Mouse (Mus musculus): ENCODE data around the gene Arl4d. TPM values are rescaled to one million over a fixed set of nuclear protein-coding genes. Genes with fewer than 3 reads are reported as not detected.

Arl4d gene
- polyA plus RNA-seq, 1 experiment from 2014 or later, result 10.0 TPM

GRCm38 (mm10) chr11:101673010-101673642 is 7.8 kb downstream of the Arl4d start:
- Histone ChIP-seq H3K4me3 (ENCODE audit: low read depth, low read length) (no peak overlapping the region), H3K27me3 (ENCODE audit: control insufficient read depth, insufficient read depth, low read length) (no peaks in the 10 kb centered on the region), H3K27ac (replicated peaks) (peak overlapping the region; percentile 61), H3K36me3 (ENCODE audit: control insufficient read depth, insufficient read depth, low read length) (no peaks in the 10 kb centered on the region), H3K9me3 (ENCODE audit: control insufficient read depth, low read length) (no peaks in the 10 kb centered on the region), H3K4me2 (replicated peaks; ENCODE audit: low read depth) (no peak overlapping the region), H3K4me1 (replicated peaks; ENCODE audit: control insufficient read depth, insufficient read depth) (peaks cover 3% of the 10 kb centered on the region; the same call in 1 of the 2 replicates), H3K9ac (ENCODE audit: low read length) (no peak overlapping the region)
- TF ChIP-seq EP300 (optimal IDR thresholded peaks at IDR 0.05) (no peak), CTCF (IDR thresholded peaks at IDR 0.05; ENCODE audit: low read depth) (no peak)
- 15% methylated on average over 16 of the region's 16 CpGs for WGBS
- ATAC-seq (ENCODE audit: low FRiP score, low TSS enrichment), result peak; percentile 63
- peak; percentile 47 for DNase-seq (ENCODE audit: low spot score)

DNA sequence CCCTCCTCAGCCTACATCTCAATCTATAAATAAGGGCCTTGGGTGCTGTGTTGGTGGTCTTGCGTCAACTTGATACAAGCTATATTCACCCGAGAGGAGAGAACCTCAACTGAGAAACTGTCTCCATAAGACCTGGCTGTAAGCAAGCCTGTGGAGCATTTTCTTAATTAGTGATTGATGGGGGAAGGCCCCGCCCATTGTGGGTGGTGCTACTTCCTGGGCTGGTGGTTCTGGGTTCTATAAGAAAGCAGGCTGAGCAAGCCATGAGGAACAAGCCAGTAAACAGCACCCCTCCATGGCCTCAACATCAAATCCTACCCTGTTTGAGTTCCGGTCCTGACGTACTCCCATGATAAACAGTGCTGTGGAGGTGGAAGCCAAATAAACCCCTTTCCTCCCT is 8.8 kb downstream of the Arl4d start:
- H3K27ac ChIP-seq (replicated peaks), result no peak overlapping the region
- H3K9me3 ChIP-seq (ENCODE audit: control insufficient read depth, low read length), result no peaks in the 10 kb centered on the region
- H3K4me2 ChIP-seq (replicated peaks; ENCODE audit: low read depth), result no peak overlapping the region
- no peaks in the 10 kb centered on the region for H3K27me3 ChIP-seq (ENCODE audit: control insufficient read depth, insufficient read depth, low read length)
- H3K4me1 ChIP-seq (replicated peaks; ENCODE audit: control insufficient read depth, insufficient read depth), result peaks cover 2% of the 10 kb centered on the region; the same call in 1 of the 2 replicates
- no peaks in the 10 kb centered on the region for H3K36me3 ChIP-seq (ENCODE audit: control insufficient read depth, insufficient read depth, low read length)
- TF ChIP-seq EP300 (optimal IDR thresholded peaks at IDR 0.05) (no peak), CTCF (IDR thresholded peaks at IDR 0.05; ENCODE audit: low read depth) (no peak)
- no peak for DNase-seq (ENCODE audit: low spot score)
- 84% methylated on average over 5 of the region's 5 CpGs for WGBS
- no peak overlapping the region for H3K9ac ChIP-seq (ENCODE audit: low read length)
- H3K4me3 ChIP-seq (ENCODE audit: low read depth, low read length), result no peak overlapping the region
- no peak for ATAC-seq (ENCODE audit: low FRiP score, low TSS enrichment)

GRCm38 (mm10) chr11:101675349-101675748 is 10.0 kb downstream of the Arl4d start:
- DNase-seq (ENCODE audit: low spot score) (no peak), ATAC-seq (ENCODE audit: low FRiP score, low TSS enrichment) (no peak)
- Histone ChIP-seq H3K4me1 (replicated peaks; ENCODE audit: control insufficient read depth, insufficient read depth) (no peaks in the 10 kb centered on the region), H3K4me3 (ENCODE audit: low read depth, low read length) (no peak overlapping the region), H3K9me3 (ENCODE audit: control insufficient read depth, low read length) (no peaks in the 10 kb centered on the region), H3K27me3 (ENCODE audit: control insufficient read depth, insufficient read depth, low read length) (no peaks in the 10 kb centered on the region), H3K36me3 (ENCODE audit: control insufficient read depth, insufficient read depth, low read length) (no peaks in the 10 kb centered on the region), H3K4me2 (replicated peaks; ENCODE audit: low read depth) (no peak overlapping the region), H3K9ac (ENCODE audit: low read length) (no peak overlapping the region), H3K27ac (replicated peaks) (no peak overlapping the region)
- 78% methylated on average over 4 of the region's 4 CpGs for WGBS
- no peak for TF ChIP-seq EP300 (optimal IDR thresholded peaks at IDR 0.05)
- no peak for TF ChIP-seq CTCF (IDR thresholded peaks at IDR 0.05; ENCODE audit: low read depth)

DNA sequence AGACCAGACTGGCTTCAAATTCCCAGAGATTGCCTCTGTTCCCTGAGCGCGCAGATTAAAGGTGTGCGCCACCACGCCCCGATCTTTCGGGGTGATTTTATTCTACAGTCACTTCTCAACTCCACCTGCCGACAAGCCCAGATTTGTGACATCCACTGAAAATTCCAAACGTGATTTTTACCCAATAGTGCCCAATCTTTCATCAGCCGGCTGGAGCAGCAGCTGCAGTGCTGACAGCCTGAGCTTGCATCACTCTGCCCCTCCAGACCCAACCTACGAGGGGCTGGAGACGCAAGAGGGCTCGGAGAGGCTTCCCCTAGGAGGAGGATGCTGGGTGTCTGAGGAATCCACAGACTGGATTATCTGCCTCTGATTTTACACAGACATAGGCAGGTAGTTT is 12.3 kb downstream of the Arl4d start:
- no peak overlapping the region for H3K27ac ChIP-seq (replicated peaks)
- no peak overlapping the region for H3K9ac ChIP-seq (ENCODE audit: low read length)
- H3K27me3 ChIP-seq (ENCODE audit: control insufficient read depth, insufficient read depth, low read length), result no peaks in the 10 kb centered on the region
- H3K4me2 ChIP-seq (replicated peaks; ENCODE audit: low read depth), result no peak overlapping the region
- 61% methylated on average over 12 of the region's 12 CpGs for WGBS
- no peaks in the 10 kb centered on the region for H3K36me3 ChIP-seq (ENCODE audit: control insufficient read depth, insufficient read depth, low read length)
- TF ChIP-seq CTCF (IDR thresholded peaks at IDR 0.05; ENCODE audit: low read depth) (no peak), EP300 (optimal IDR thresholded peaks at IDR 0.05) (no peak)
- H3K4me3 ChIP-seq (ENCODE audit: low read depth, low read length), result no peak overlapping the region
- no peak for ATAC-seq (ENCODE audit: low FRiP score, low TSS enrichment)
- H3K9me3 ChIP-seq (ENCODE audit: control insufficient read depth, low read length), result no peaks in the 10 kb centered on the region
- no peaks in the 10 kb centered on the region for H3K4me1 ChIP-seq (replicated peaks; ENCODE audit: control insufficient read depth, insufficient read depth)
- no peak for DNase-seq (ENCODE audit: low spot score)

DNA sequence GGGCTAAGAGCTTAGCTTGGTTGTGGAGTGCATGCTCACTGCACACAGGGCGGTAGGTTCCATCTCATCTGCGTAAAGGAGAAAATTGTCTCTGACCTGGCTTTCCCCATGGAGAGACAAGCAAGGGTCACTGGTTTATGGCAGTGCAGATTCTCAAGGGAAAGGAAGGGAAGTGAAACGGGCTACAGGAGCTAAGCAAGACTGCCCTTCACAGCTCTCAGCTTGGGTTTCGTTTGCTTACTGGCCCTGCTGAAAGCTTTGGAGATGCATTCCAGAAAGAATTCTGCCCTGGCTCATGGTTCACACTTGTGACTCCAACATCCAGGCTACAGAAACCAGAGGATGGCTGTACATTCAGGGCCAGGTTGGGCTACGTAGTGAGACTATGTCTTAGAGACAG is 13.4 kb downstream of the Arl4d start:
- Histone ChIP-seq H3K4me3 (ENCODE audit: low read depth, low read length) (no peak overlapping the region), H3K36me3 (ENCODE audit: control insufficient read depth, insufficient read depth, low read length) (no peaks in the 10 kb centered on the region), H3K4me1 (replicated peaks; ENCODE audit: control insufficient read depth, insufficient read depth) (no peaks in the 10 kb centered on the region), H3K4me2 (replicated peaks; ENCODE audit: low read depth) (no peak overlapping the region), H3K9ac (ENCODE audit: low read length) (no peak overlapping the region), H3K27me3 (ENCODE audit: control insufficient read depth, insufficient read depth, low read length) (no peaks in the 10 kb centered on the region), H3K9me3 (ENCODE audit: control insufficient read depth, low read length) (no peaks in the 10 kb centered on the region), H3K27ac (replicated peaks) (no peak overlapping the region)
- ATAC-seq (ENCODE audit: low FRiP score, low TSS enrichment) (no peak), DNase-seq (ENCODE audit: low spot score) (no peak)
- TF ChIP-seq CTCF (IDR thresholded peaks at IDR 0.05; ENCODE audit: low read depth), result no peak
- no peak for TF ChIP-seq EP300 (optimal IDR thresholded peaks at IDR 0.05)
- WGBS, result 71% methylated on average over 5 of the region's 5 CpGs

GRCm38 (mm10) chr11:101679907-101680306 is 14.6 kb downstream of the Arl4d start:
- no peak overlapping the region for H3K4me2 ChIP-seq (replicated peaks; ENCODE audit: low read depth)
- ATAC-seq (ENCODE audit: low FRiP score, low TSS enrichment) (no peak), DNase-seq (ENCODE audit: low spot score) (no peak)
- no peaks in the 10 kb centered on the region for H3K9me3 ChIP-seq (ENCODE audit: control insufficient read depth, low read length)
- no peak overlapping the region for H3K27ac ChIP-seq (replicated peaks)
- H3K36me3 ChIP-seq (ENCODE audit: control insufficient read depth, insufficient read depth, low read length), result no peaks in the 10 kb centered on the region
- no peak for TF ChIP-seq CTCF (IDR thresholded peaks at IDR 0.05; ENCODE audit: low read depth)
- TF ChIP-seq EP300 (optimal IDR thresholded peaks at IDR 0.05), result no peak
- H3K4me1 ChIP-seq (replicated peaks; ENCODE audit: control insufficient read depth, insufficient read depth), result no peaks in the 10 kb centered on the region
- no peak overlapping the region for H3K4me3 ChIP-seq (ENCODE audit: low read depth, low read length)
- H3K9ac ChIP-seq (ENCODE audit: low read length), result no peak overlapping the region
- 56% methylated on average over 6 of the region's 7 CpGs for WGBS
- no peaks in the 10 kb centered on the region for H3K27me3 ChIP-seq (ENCODE audit: control insufficient read depth, insufficient read depth, low read length)

Measured in stomach, postnatal 0 days (tissue).